Mouse (Mus musculus): ENCODE data around the gene Mlph. TPM values are rescaled to one million over a fixed set of nuclear protein-coding genes. Genes with fewer than 3 reads are reported as not detected.

Gene Mlph
- polyA plus RNA-seq, 1 experiment from 2014 or later, result 8.8 TPM

DNA sequence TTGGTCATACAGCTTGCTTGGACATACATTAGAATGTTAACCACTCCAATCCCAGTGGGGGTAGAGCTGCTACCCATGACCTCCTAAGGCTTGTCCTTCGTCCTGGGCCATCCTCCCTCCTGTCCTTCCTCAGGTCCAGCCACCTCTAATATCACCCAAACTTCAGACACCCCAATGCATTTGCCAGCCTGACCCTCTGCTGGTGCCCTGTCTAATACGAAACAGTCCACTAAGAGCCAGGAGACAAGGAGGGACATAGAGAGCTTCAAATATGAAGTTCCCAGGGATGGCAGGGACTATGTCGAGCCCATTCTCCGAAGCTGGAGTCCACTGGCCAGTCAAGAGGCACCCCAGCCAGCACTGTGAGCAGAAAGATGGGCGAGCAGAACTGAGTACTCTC, 82.8 kb downstream of the Mlph start:
- no peak for ATAC-seq (ENCODE audit: low FRiP score, low TSS enrichment)
- Histone ChIP-seq H3K9ac (ENCODE audit: low read length) (no peak overlapping the region), H3K36me3 (ENCODE audit: control insufficient read depth, insufficient read depth, low read length) (no peaks in the 10 kb centered on the region), H3K4me3 (ENCODE audit: low read depth, low read length) (no peak overlapping the region), H3K9me3 (ENCODE audit: control insufficient read depth, low read length) (no peaks in the 10 kb centered on the region), H3K4me2 (replicated peaks; ENCODE audit: low read depth) (peak overlapping the region; percentile 98; the same call in 1 of the 2 replicates), H3K27ac (replicated peaks) (no peak overlapping the region), H3K4me1 (replicated peaks; ENCODE audit: control insufficient read depth, insufficient read depth) (peaks cover 4% of the 10 kb centered on the region), H3K27me3 (ENCODE audit: control insufficient read depth, insufficient read depth, low read length) (no peaks in the 10 kb centered on the region)
- TF ChIP-seq EP300 (optimal IDR thresholded peaks at IDR 0.05) (no peak), CTCF (IDR thresholded peaks at IDR 0.05; ENCODE audit: low read depth) (no peak)
- no peak for DNase-seq (ENCODE audit: low spot score)
- 87% methylated on average over 5 of the region's 5 CpGs for WGBS

DNA sequence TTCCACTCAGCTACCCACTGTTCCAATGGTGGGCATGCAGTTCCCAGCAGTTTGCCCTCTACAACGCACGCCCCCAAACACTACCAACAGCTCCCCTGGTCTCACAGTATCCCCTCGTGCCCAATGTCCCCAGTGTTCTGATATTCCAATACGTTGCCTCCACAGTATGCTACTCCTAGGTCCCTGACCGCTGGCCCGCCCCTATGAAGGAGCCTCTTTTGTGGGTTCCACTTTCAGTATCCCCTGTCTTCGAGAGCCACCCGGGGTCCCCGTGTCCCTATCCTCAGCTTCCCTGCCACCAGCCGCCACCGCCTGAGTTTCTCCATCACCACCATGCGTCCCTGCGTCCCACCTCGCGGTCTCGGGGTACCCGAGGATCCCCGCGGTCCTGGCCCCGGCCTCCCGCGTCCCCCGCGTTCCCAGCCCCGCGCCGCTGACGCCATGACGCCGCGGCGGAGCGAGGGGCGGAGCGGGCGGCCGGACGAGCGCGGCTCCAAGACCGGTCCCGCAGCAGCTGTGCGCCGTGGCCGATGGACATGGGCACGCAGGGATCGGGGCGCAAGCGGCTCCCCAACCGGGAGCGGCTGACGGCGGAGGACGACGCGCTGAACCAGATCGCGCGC, 83.5 kb downstream of the Mlph start, which contains the start of gene Lrrfip1:
Gene Lrrfip1, plus strand, starts transcription at position 470 of the 623 bp plus-strand sequence.
- peak; percentile 52 for DNase-seq (ENCODE audit: low spot score)

GRCm38 (mm10) chr1:90998891-90999611, 84.2 kb downstream of the Mlph start:
- WGBS, result under 1% methylated on average over 39 of the region's 41 CpGs
- peak overlapping the region; percentile 70 for H3K4me3 ChIP-seq (ENCODE audit: low read depth, low read length)
- peak overlapping the region; percentile 35; the same call in 1 of the 2 replicates for H3K27ac ChIP-seq (replicated peaks)
- ATAC-seq (ENCODE audit: low FRiP score, low TSS enrichment), result peak; percentile 56
- peak overlapping the region; percentile 98 for H3K4me2 ChIP-seq (replicated peaks; ENCODE audit: low read depth)
- H3K4me1 ChIP-seq (replicated peaks; ENCODE audit: control insufficient read depth, insufficient read depth), result peaks cover 4% of the 10 kb centered on the region
- H3K9ac ChIP-seq (ENCODE audit: low read length), result peak overlapping the region; percentile 82
- no peak for DNase-seq (ENCODE audit: low spot score)
- H3K27me3 ChIP-seq (ENCODE audit: control insufficient read depth, insufficient read depth, low read length), result no peaks in the 10 kb centered on the region
- no peak for TF ChIP-seq EP300 (optimal IDR thresholded peaks at IDR 0.05)
- TF ChIP-seq CTCF (IDR thresholded peaks at IDR 0.05; ENCODE audit: low read depth), result peak; percentile 3; the same call in 1 of the 2 replicates
- no peaks in the 10 kb centered on the region for H3K36me3 ChIP-seq (ENCODE audit: control insufficient read depth, insufficient read depth, low read length)
- no peaks in the 10 kb centered on the region for H3K9me3 ChIP-seq (ENCODE audit: control insufficient read depth, low read length)

More for the DNA sequence above, 83.5 kb downstream of the Mlph start, which contains the start of gene Lrrfip1:
- Histone ChIP-seq H3K4me2 (replicated peaks; ENCODE audit: low read depth) (peak within 1 kb of the TSS; percentile 98), H3K4me1 (replicated peaks; ENCODE audit: control insufficient read depth, insufficient read depth) (peaks cover 4% of the 10 kb centered on the region), H3K36me3 (ENCODE audit: control insufficient read depth, insufficient read depth, low read length) (no peaks in the 10 kb centered on the region), H3K9me3 (ENCODE audit: control insufficient read depth, low read length) (no peaks in the 10 kb centered on the region), H3K9ac (ENCODE audit: low read length) (peak within 1 kb of the TSS; percentile 82), H3K4me3 (ENCODE audit: low read depth, low read length) (peak within 1 kb of the TSS; percentile 70), H3K27ac (replicated peaks) (peak within 1 kb of the TSS; percentile 61; the same call in 1 of the 2 replicates), H3K27me3 (ENCODE audit: control insufficient read depth, insufficient read depth, low read length) (no peaks in the 10 kb centered on the region)
- ATAC-seq (ENCODE audit: low FRiP score, low TSS enrichment), result peak; percentile 79
- WGBS, result 2% methylated on average over 56 of the region's 59 CpGs
- TF ChIP-seq EP300 (optimal IDR thresholded peaks at IDR 0.05) (no peak), CTCF (IDR thresholded peaks at IDR 0.05; ENCODE audit: low read depth) (no peak)

DNA sequence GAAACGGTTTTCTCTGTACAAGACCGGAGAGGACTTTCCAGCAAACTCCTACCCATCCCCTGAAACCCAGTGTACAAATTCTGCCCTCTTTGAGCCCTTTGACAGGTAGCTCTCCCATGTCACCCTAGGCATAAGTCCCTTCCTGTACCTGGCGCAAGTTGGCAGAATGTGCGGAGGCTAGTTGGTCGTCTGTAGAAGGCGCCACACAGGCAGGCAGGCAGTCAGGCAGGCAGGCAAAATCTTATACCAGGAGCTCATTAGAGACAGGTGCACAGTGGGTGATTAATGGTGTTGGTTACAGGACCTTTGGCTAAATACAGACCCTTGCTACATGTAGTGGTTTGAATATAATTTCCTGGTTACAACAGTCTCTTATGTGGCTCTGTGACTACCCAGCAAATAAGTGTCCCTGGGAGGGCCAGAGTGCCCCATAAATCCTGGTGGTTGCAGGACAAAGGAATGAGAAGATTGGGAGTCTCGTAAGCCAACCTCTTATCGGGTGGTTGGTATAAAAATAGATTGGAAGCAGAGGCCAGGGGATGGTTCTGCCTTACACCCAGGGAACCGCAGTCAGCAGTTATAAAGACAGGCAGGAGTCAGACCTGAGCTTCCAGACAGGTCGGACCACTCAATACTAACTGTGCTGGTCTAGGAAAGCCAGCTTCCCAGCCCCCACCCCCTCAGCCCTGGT, 85.2 kb downstream of the Mlph start:
- DNase-seq (ENCODE audit: low spot score) (no peak), ATAC-seq (ENCODE audit: low FRiP score, low TSS enrichment) (no peak)
- Histone ChIP-seq H3K9me3 (ENCODE audit: control insufficient read depth, low read length) (no peaks in the 10 kb centered on the region), H3K4me3 (ENCODE audit: low read depth, low read length) (peak overlapping the region; percentile 70; the same call in 1 of the 2 replicates), H3K4me1 (replicated peaks; ENCODE audit: control insufficient read depth, insufficient read depth) (peaks cover 4% of the 10 kb centered on the region), H3K9ac (ENCODE audit: low read length) (no peak overlapping the region), H3K27me3 (ENCODE audit: control insufficient read depth, insufficient read depth, low read length) (no peaks in the 10 kb centered on the region), H3K27ac (replicated peaks) (no peak overlapping the region), H3K4me2 (replicated peaks; ENCODE audit: low read depth) (peak overlapping the region; percentile 98), H3K36me3 (ENCODE audit: control insufficient read depth, insufficient read depth, low read length) (no peaks in the 10 kb centered on the region)
- TF ChIP-seq CTCF (IDR thresholded peaks at IDR 0.05; ENCODE audit: low read depth) (no peak), EP300 (optimal IDR thresholded peaks at IDR 0.05) (no peak)
- 57% methylated on average over 10 of the region's 10 CpGs for WGBS

Other genes with a start within 250 kb of the Mlph start
- 56.9 and 60.5 TPM in 2 replicates for gene Col6a3, start 71.1 kb upstream of the Mlph start, polyA plus RNA-seq (2015; fragmentation: Nextera tagmentation; extraction: Ambion mirVana)
- gene Prlh, start 38.0 kb downstream of the Mlph start, polyA plus RNA-seq (2015; fragmentation: Nextera tagmentation; extraction: Ambion mirVana), result not detected in 2 replicates
- 4.6 and 5.7 TPM in 2 replicates for gene Rab17, start 54.6 kb downstream of the Mlph start, polyA plus RNA-seq (2015; fragmentation: Nextera tagmentation; extraction: Ambion mirVana)
- gene Lrrfip1, start 83.7 kb downstream of the Mlph start, polyA plus RNA-seq (2015; fragmentation: Nextera tagmentation; extraction: Ambion mirVana), result 69.4 and 79.0 TPM in 2 replicates
- gene Rbm44, start 230.0 kb downstream of the Mlph start, polyA plus RNA-seq (2015; fragmentation: Nextera tagmentation; extraction: Ambion mirVana), result 0.15 and 0.24 TPM in 2 replicates